Mouse (Mus musculus): ENCODE data around the gene Fbxl7.

GRCm38 (mm10) chr15:26895251-26895711, at the start of gene Fbxl7:
- no peak for TF ChIP-seq TAL1 (conservative IDR thresholded peaks at IDR 0.05; ENCODE audit: low read depth, low read length)
- no peak for TF ChIP-seq CTCF (IDR thresholded peaks at IDR 0.05; ENCODE audit: low read depth, low read length)
- TF ChIP-seq GATA2 (IDR thresholded peaks at IDR 0.05; ENCODE audit: borderline replicate concordance, low read depth, low read length) = no peak

Data from G1E (cell line).